Comparison of ENCODE assay signal across 8 mouse cellular contexts in the genomic region with DNA sequence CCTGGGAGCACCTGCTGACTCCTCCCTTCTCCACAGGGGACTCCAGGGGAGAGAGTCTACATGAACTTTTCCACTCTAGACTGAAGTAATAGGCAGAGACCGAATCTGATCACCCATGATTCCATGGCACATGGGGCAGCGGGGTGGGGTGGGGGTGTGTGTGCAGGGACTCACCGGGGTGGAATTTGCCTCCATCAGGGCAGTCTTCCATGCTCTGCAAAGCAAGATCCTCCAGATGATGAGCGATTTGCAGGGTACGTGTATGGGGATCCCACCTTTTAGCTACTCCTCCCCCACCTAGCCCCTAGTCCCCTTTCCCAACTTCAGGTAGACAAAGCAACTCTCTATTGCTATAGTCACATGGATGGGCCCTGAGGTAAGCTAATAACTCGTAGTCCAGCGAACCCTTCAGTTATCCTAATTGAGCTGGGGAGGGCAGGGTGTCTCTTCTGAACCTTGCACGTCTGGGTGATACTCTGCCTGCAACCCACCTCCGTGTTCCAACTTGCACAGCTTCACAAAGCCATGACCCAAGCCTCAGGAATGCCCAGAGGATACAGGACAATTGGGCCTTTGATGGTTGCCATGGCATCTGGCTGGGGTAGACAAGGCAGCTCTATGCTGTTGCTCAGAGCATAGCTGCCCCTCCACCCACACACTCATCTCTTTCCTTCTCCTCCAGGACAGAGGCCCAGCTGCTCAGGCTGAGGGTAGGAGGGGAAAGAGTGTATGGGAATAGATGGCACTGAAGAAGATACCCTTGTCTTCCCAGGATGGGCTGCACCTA. TPM values are rescaled to one million over a fixed set of nuclear protein-coding genes. Genes with fewer than 3 reads are reported as not detected.
DNase-seq lines count a peak whose midpoint lies in the region; ATAC-seq and TF ChIP-seq lines count a peak whose summit lies in the region.
"Had no signal": no experiment of that assay in that cellular context is flagged by ENCODE, and none has a peak within 500 bp of the region (broad histone marks: within the 10 kb centered on the region; RNA-seq: fewer than 3 reads in every experiment).

No protein-coding gene starts in this region.

- intact Hi-C loops in heart, postnatal 10 days (cut with DNase I) = no loop called here

- H3K9ac ChIP-seq in embryonic facial prominence, embryonic 12.5 days = no peak overlapping the region
- H3K9ac ChIP-seq in midbrain, postnatal 0 days (replicated peaks; ENCODE audit: low read length, poor library complexity, severe bottlenecking) = no peak overlapping the region

- H3K4me2 ChIP-seq in embryonic facial prominence, embryonic 12.5 days (replicated peaks) = no peak overlapping the region
- no peak overlapping the region for H3K4me2 ChIP-seq in midbrain, postnatal 0 days (ENCODE audit: low read depth, low read length, poor library complexity, severe bottlenecking)

- peak; percentile 74 for DNase-seq in embryo, embryonic 10 days (ENCODE audit: low spot score)
- DNase-seq in layer of hippocampus, adult 9-11 months = peak; percentile 88
- DNase-seq in midbrain, postnatal 0 days (ENCODE audit: low spot score) = peak; percentile 84
- DNase-seq in heart, postnatal 10 days = no peak
- DNase-seq in kidney, postnatal 36 days = no peak

- H3K4me3 ChIP-seq in embryonic facial prominence, embryonic 12.5 days = no peak overlapping the region
- H3K4me3 ChIP-seq in midbrain, postnatal 0 days (ENCODE audit: low read depth, low read length) = no peak overlapping the region

- H3K4me1 ChIP-seq in embryonic facial prominence, embryonic 12.5 days = peaks cover 24% of the 10 kb centered on the region; the same call in 1 of the 2 replicates
- H3K4me1 ChIP-seq in midbrain, postnatal 0 days (ENCODE audit: insufficient read depth, low read length) = no peaks in the 10 kb centered on the region

- WGBS in embryonic facial prominence, embryonic 12.5 days = 65% methylated on average over 9 of the region's 9 CpGs
- WGBS in midbrain, postnatal 0 days = 62% methylated on average over 9 of the region's 9 CpGs

- TF ChIP-seq CTCF in midbrain, postnatal 0 days (IDR thresholded peaks at IDR 0.05) = no peak

- ATAC-seq in embryonic facial prominence, embryonic 12.5 days (ENCODE audit: insufficient number of reproducible peaks, insufficient read depth, low FRiP score, low TSS enrichment) = no peak
- peak; percentile 80 for ATAC-seq in midbrain, postnatal 0 days (ENCODE audit: low FRiP score)
- no peak for ATAC-seq in monocyte, adult 5-6 weeks (replicated peaks; ENCODE audit: insufficient number of reproducible peaks, low FRiP score, low TSS enrichment, poor library complexity, severe bottlenecking)

- H3K27ac ChIP-seq in embryonic facial prominence, embryonic 12.5 days = peak overlapping the region; percentile 48; the same call in 1 of the 2 replicates
- H3K27ac ChIP-seq in midbrain, postnatal 0 days (ENCODE audit: low read depth, low read length) = peak overlapping the region; percentile 62

- H3K9me3 ChIP-seq in embryonic facial prominence, embryonic 12.5 days = no peaks in the 10 kb centered on the region
- H3K9me3 ChIP-seq in midbrain, postnatal 0 days (ENCODE audit: low read length) = no peaks in the 10 kb centered on the region

- no peaks in the 10 kb centered on the region for H3K36me3 ChIP-seq in embryonic facial prominence, embryonic 12.5 days
- no peaks in the 10 kb centered on the region; the same call in 1 of the 2 replicates for H3K36me3 ChIP-seq in midbrain, postnatal 0 days (ENCODE audit: insufficient read depth, low read length)

- H3K27me3 ChIP-seq in embryonic facial prominence, embryonic 12.5 days = no peaks in the 10 kb centered on the region
- no peaks in the 10 kb centered on the region for H3K27me3 ChIP-seq in midbrain, postnatal 0 days (ENCODE audit: insufficient read depth, low read length)

RNA-seq across cellular contexts. Expression of a gene that starts 8.5 kb away (rescaled TPM):
- 5.8 and 8.3 TPM in 2 replicates for polyA plus RNA-seq in embryonic facial prominence, embryonic 12.5 days (2016; fragmentation: Nextera tagmentation; extraction: Ambion mirVana)
- total RNA-seq in midbrain, postnatal 0 days (2014; rRNA removed) = 25.4 and 46.1 TPM in 2 replicates
- polyA plus RNA-seq in midbrain, postnatal 0 days (2015; fragmentation: Nextera tagmentation; extraction: Ambion mirVana) = 25.4 and 29.9 TPM in 2 replicates
- not detected in 3 replicates for total RNA-seq in monocyte, adult 5-6 weeks (2017)
- 1 to 10 TPM; 1.6 to 2.3 TPM for total RNA-seq in heart, postnatal 10 days (2021)
- total RNA-seq: hematopoietic stem cell, adult 5-6 weeks had no signal

RNA-seq across cellular contexts. Expression of a gene that starts 45.6 kb away (rescaled TPM):
- 64.3 and 67.4 TPM in 2 replicates for polyA plus RNA-seq in embryonic facial prominence, embryonic 12.5 days (2016; fragmentation: Nextera tagmentation; extraction: Ambion mirVana)
- total RNA-seq in midbrain, postnatal 0 days (2014; rRNA removed) = 33.9 and 47.8 TPM in 2 replicates
- polyA plus RNA-seq in midbrain, postnatal 0 days (2015; fragmentation: Nextera tagmentation; extraction: Ambion mirVana) = 89.8 and 91.5 TPM in 2 replicates
- total RNA-seq in monocyte, adult 5-6 weeks (2017) = 20.6 to 32.6 TPM (median 24.3 TPM) in 3 replicates
- 10 to 100 TPM; 70.3 to 70.4 TPM for total RNA-seq in heart, postnatal 10 days (2021)

RNA-seq across cellular contexts. Expression of a gene that starts 46.5 kb away (rescaled TPM):
- 121 and 126 TPM in 2 replicates for polyA plus RNA-seq in embryonic facial prominence, embryonic 12.5 days (2016; fragmentation: Nextera tagmentation; extraction: Ambion mirVana)
- 289 and 352 TPM in 2 replicates for total RNA-seq in midbrain, postnatal 0 days (2014; rRNA removed)
- polyA plus RNA-seq in midbrain, postnatal 0 days (2015; fragmentation: Nextera tagmentation; extraction: Ambion mirVana) = 340 and 363 TPM in 2 replicates
- total RNA-seq in monocyte, adult 5-6 weeks (2017) = 94.9 to 99.8 TPM (median 95.1 TPM) in 3 replicates
- total RNA-seq in heart, postnatal 10 days (2021) = 10 to 100 TPM; 77.2 to 78.6 TPM

RNA-seq across cellular contexts. Expression of a gene that starts 52.8 kb away (rescaled TPM):
- polyA plus RNA-seq in embryonic facial prominence, embryonic 12.5 days (2016; fragmentation: Nextera tagmentation; extraction: Ambion mirVana) = 51.8 and 53.4 TPM in 2 replicates
- total RNA-seq in midbrain, postnatal 0 days (2014; rRNA removed) = 150 and 163 TPM in 2 replicates
- 105 and 106 TPM in 2 replicates for polyA plus RNA-seq in midbrain, postnatal 0 days (2015; fragmentation: Nextera tagmentation; extraction: Ambion mirVana)
- total RNA-seq in monocyte, adult 5-6 weeks (2017) = 19.8 to 44.1 TPM (median 20.5 TPM) in 3 replicates
- 10 to 100 TPM; 52.7 to 53.7 TPM for total RNA-seq in heart, postnatal 10 days (2021)

Comparison
In these comparisons a context has a peak if more than half of its experiments do, and no peak if none do; other contexts are left out.
1. DNase-seq: peak in embryo, embryonic 10 days (single experiment), layer of hippocampus, adult 9-11 months (single experiment) and midbrain, postnatal 0 days (single experiment); none in heart, postnatal 10 days (0 of 2) and kidney, postnatal 36 days (0 of 2).